Mouse (Mus musculus) liver, postnatal 0 days (tissue): ENCODE results near the gene Kif17. TPM values are rescaled to one million over a fixed set of nuclear protein-coding genes. Genes with fewer than 3 reads are reported as not detected.

Experiments used
- ATAC-seq: fragments of 200-750 bp; cut with Nextera tagmentation; 2 replicates; pipeline ENCODE4 v1.8.0; 2017; ENCODE audit warnings: mild to moderate bottlenecking, moderate library complexity
- DNase-seq: peaks from one replicate; pipeline ENCODE4 v3.0.0-alpha.2; 2016
- H3K27ac ChIP-seq: fragments of 300-500 bp; sonication (generic); 2 replicates; pipeline ENCODE4 v1.5.1; 2014; ENCODE audit warnings: antibody characterized with exemption, moderate library complexity, mild to moderate bottlenecking, low read depth
- H3K27me3 ChIP-seq: fragments of 300-500 bp; sonication (generic); 2 replicates; pipeline ENCODE4 v1.6.1; 2014; ENCODE audit warnings: low read length, control low read depth, mixed read lengths; ENCODE audit not compliant: insufficient read depth
- H3K36me3 ChIP-seq: fragments of 300-500 bp; sonication (generic); replicated peaks from 2 replicates; pipeline ENCODE4 v1.6.1; 2014; ENCODE audit warnings: mild to moderate bottlenecking, control low read depth, low read length, moderate library complexity, mixed read lengths; ENCODE audit not compliant: insufficient read depth
- H3K4me1 ChIP-seq: fragments of 300-500 bp; sonication (generic); 2 replicates; pipeline ENCODE4 v1.6.1; 2014; ENCODE audit warnings: antibody characterized with exemption, mild to moderate bottlenecking, control low read depth; ENCODE audit not compliant: insufficient read depth
- H3K4me2 ChIP-seq: fragments of 300-500 bp; sonication (generic); 2 replicates; pipeline ENCODE4 v1.6.1; 2014; ENCODE audit warnings: low read depth, mild to moderate bottlenecking, low read length, moderate library complexity, mixed read lengths
- H3K4me3 ChIP-seq: fragments of 300-500 bp; sonication (generic); 2 replicates; pipeline ENCODE4 v1.5.1; 2014; ENCODE audit warnings: low read depth, low read length
- H3K9ac ChIP-seq: fragments of 300-500 bp; sonication (generic); replicated peaks from 2 replicates; pipeline ENCODE4 v1.6.1; 2014; ENCODE audit warnings: mild to moderate bottlenecking, moderate library complexity
- H3K9me3 ChIP-seq: fragments of 300-500 bp; sonication (generic); 2 replicates; pipeline ENCODE4 v1.6.1; 2016; ENCODE audit warnings: mild to moderate bottlenecking, control low read depth, low read length, mixed read lengths
- CTCF ChIP-seq: sonication (generic); IDR thresholded peaks from 2 replicates; pipeline ENCODE4 v1.5.1; 2016; ENCODE audit warnings: antibody characterized with exemption, low read depth
- EP300 ChIP-seq: IDR thresholded peaks from 2 replicates; pipeline ENCODE4 v1.6.1; 2016; ENCODE audit warnings: antibody characterized with exemption, low read depth, mild to moderate bottlenecking
- WGBS: fragments of 180-500 bp; shearing (Covaris S2); extraction: QIAGEN DNeasy Blood & Tissue Kit; methylation state at CpG from one replicate; pipeline ENCODE4 v1.1.7; 2014; ENCODE audit not compliant: insufficient replicate concordance; 5-methylcytosine and 5-hydroxymethylcytosine counted together
- microRNA-seq: library from miRNA; unstranded; fragments of <30 nt; microRNA quantifications from one replicate; pipeline ENCODE4, GENCODE M21; 2016
- polyA plus RNA-seq: library from polyadenylated mRNA; unstranded; fragments of >200 nt; fragmentation: Nextera tagmentation; extraction: Ambion mirVana; gene quantifications from 2 replicates; pipeline ENCODE4 v1.2.1, GENCODE M21; 2015

Kif17 gene
- polyA plus RNA-seq, 1 experiment from 2014 or later: 0.08 TPM

GRCm38 (mm10) chr4:138344891-138345545, 94.8 kb downstream of the Kif17 start:
- H3K9me3 ChIP-seq: no peaks in the 10 kb centered on the region
- peaks cover 4% of the 10 kb centered on the region; the same call in 1 of the 2 replicates for H3K4me1 ChIP-seq
- whole genome bisulfite sequencing: 67% methylated on average over 9 of the region's 9 CpGs
- no peak overlapping the region for H3K4me2 ChIP-seq
- peaks cover 3% of the 10 kb centered on the region; the same call in 1 of the 2 replicates for H3K36me3 ChIP-seq
- H3K27ac ChIP-seq: no peak overlapping the region
- no peak for TF ChIP-seq CTCF
- no peak for TF ChIP-seq EP300
- no peak overlapping the region for H3K4me3 ChIP-seq
- no peaks in the 10 kb centered on the region for H3K27me3 ChIP-seq
- H3K9ac ChIP-seq: no peak overlapping the region
- ATAC-seq: no peak
- no peak for DNase-seq

GRCm38 (mm10) chr4:138347280-138347679, 97.0 kb downstream of the Kif17 start:
- no peaks in the 10 kb centered on the region for H3K27me3 ChIP-seq
- peaks cover 3% of the 10 kb centered on the region; the same call in 1 of the 2 replicates for H3K36me3 ChIP-seq
- H3K4me1 ChIP-seq: peaks cover 4% of the 10 kb centered on the region; the same call in 1 of the 2 replicates
- DNase-seq: no peak
- no peaks in the 10 kb centered on the region for H3K9me3 ChIP-seq
- no peak overlapping the region for H3K4me3 ChIP-seq
- no peak for ATAC-seq
- H3K9ac ChIP-seq: no peak overlapping the region
- TF ChIP-seq CTCF (no peak), EP300 (no peak)
- no peak overlapping the region for H3K27ac ChIP-seq
- 85% methylated on average over 1 of the region's 1 CpGs for WGBS
- no peak overlapping the region for H3K4me2 ChIP-seq

DNA sequence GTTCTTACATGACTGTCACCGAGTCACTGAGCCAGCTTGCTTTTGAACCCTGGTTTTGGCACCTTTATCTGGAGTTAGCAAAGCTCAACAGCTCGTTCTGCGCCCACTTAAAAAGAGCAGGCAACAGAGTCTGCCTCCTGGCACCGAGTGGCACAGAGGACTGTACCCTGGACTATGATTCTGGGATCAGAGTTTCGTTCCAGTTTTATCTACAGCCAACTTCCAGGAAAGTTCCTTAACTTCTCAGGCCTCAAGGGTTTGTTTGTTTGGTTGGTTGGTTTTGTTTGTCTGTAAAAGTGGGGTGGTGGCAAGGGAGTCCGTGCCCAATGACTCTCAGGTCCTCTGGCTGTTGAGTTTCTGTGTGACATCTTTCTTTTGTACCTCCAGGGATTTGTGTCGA, 98.5 kb downstream of the Kif17 start:
- H3K9me3 ChIP-seq: no peaks in the 10 kb centered on the region
- peaks cover 3% of the 10 kb centered on the region; the same call in 1 of the 2 replicates for H3K36me3 ChIP-seq
- no peak overlapping the region for H3K9ac ChIP-seq
- ATAC-seq: no peak
- no peaks in the 10 kb centered on the region for H3K4me1 ChIP-seq
- no peak overlapping the region for H3K27ac ChIP-seq
- 68% methylated on average over 7 of the region's 7 CpGs for WGBS
- TF ChIP-seq CTCF (no peak), EP300 (no peak)
- no peak overlapping the region for H3K4me2 ChIP-seq
- DNase-seq: no peak
- H3K27me3 ChIP-seq: no peaks in the 10 kb centered on the region
- no peak overlapping the region for H3K4me3 ChIP-seq

Small RNA genes within 50 kb of the gene (microRNA-seq; reads per million reads assigned to microRNA genes)
- gene Gm27646 (not detected), gene Mir7019 (2.4 reads per million)

Other genes starting within 250 kb of the Kif17 start
- 35.1 and 43.6 TPM in 2 replicates for gene Hp1bp3, start 34.1 kb upstream of the Kif17 start, polyA plus RNA-seq
- 0.40 and 0.51 TPM in 2 replicates for gene Sh2d5, start within 50 bp of the Kif17 start, polyA plus RNA-seq
- 102 and 111 TPM in 2 replicates for gene Ddost, start 54.3 kb downstream of the Kif17 start, polyA plus RNA-seq
- 52.5 and 69.5 TPM in 2 replicates for gene Pink1, start 75.9 kb downstream of the Kif17 start, polyA plus RNA-seq
- 17.7 and 24.2 TPM in 2 replicates for gene Cda, start 117.6 kb downstream of the Kif17 start, polyA plus RNA-seq
- not detected in 2 replicates for gene Fam43b, start 146.1 kb downstream of the Kif17 start, polyA plus RNA-seq
- 17.5 and 20.0 TPM in 2 replicates for gene Mul1, start 184.2 kb downstream of the Kif17 start, polyA plus RNA-seq
- 5.5 and 6.1 TPM in 2 replicates for gene Camk2n1, start 203.9 kb downstream of the Kif17 start, polyA plus RNA-seq